Mouse (Mus musculus): Measurements from ENCODE around the gene Cirbp. TPM values are rescaled to one million over a fixed set of nuclear protein-coding genes. Genes with fewer than 3 reads are reported as not detected.

Cirbp gene
- polyA plus RNA-seq, 1 experiment = 50.2 TPM

DNA sequence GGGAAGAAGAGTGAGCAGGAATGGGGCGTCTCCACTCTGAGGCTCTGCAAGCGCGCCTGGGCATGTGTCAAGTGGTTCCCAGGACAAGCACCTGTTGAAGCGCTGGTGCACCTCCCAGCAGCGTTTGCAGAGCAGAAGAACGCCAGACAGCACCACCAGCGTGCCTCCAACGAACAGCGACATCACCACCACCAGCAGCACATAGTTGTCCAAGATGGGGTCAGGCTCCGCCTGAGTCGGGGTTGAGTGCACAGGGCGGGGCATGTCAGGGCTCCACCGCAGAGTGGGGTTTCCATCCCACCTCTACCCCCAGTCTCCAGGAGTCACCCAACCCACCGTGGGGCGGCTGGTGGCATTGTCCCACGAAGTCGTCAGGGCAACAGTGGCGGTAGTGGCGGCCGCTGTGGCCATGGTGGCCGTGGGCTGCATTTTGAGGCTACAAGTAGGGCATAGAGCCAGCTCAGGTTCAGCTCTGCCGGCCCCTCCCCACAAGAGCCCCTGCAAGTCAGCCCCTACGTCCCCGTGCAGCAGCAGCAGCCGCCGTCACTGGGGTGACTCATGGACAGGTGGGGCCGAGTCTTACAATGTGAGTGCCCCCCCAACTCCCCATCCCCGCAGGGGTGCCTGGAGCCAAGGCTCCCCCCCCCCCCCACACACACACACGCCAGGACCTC, 28.7 kb upstream of the Cirbp start:
- TF ChIP-seq POLR2A (IDR thresholded peaks at IDR 0.05; ENCODE audit: low read depth, low read length) (no peak), CTCF (IDR thresholded peaks at IDR 0.05; ENCODE audit: borderline replicate concordance, insufficient read depth, low read length) (no peak)
- Histone ChIP-seq H3K4me3 (ENCODE audit: insufficient read depth, low read length) (no peak overlapping the region), H3K27ac (ENCODE audit: insufficient read depth, low read length) (no peak overlapping the region), H3K4me1 (ENCODE audit: control insufficient read depth, insufficient read depth, low read length) (0 out of 2 replicates have a peak, but pooled peaks cover 2% of the 10 kb centered on the region)

DNA sequence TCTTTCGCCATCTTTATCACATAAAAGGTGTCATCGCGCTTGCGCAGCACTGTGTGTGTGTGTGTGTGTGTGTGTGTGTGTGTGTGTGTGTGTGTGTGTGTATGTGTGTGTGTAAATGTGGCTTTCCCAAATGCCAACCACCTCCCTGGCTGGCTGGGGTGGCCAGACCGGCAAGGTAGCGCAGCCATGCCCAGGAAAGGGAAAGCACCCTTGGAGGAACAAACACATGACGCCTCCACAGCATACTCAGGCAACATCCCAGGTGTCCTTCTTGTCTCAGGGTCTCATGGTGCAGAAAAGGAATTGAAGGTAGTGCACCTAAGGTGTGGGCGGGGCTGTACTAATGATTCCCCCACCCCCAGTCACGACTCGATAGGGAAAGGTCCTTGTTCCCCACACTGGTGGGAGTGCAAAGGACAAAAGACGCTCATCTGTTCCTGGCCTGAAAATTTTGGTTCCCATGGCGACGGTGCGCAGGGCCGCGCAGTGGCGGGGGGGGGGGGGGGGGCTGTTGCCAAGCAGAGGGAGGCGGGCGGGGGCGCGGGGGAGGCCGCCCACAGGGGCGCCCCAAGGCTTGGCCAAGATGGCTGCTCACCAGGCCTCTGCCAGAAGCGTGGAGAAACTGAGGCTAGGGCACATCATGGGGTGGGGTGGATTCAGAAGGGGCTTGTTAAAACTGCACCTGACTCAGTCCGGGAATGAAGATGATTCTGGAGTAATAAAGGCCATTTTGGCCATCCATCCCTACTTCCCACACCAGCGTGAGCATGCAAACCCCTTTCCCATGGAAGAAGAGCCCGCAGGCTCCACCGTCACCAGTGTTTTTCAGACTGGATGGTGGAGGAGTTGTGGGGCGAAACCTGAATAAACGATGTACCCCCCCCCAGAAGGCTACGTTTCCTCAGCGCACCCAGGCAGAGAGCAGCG, 27.9 kb upstream of the Cirbp start:
- 0 out of 2 replicates have a peak, but pooled peaks cover 2% of the 10 kb centered on the region for H3K4me1 ChIP-seq (ENCODE audit: control insufficient read depth, insufficient read depth, low read length)
- H3K4me3 ChIP-seq (ENCODE audit: insufficient read depth, low read length) = peak overlapping the region; percentile 83
- TF ChIP-seq CTCF (IDR thresholded peaks at IDR 0.05; ENCODE audit: borderline replicate concordance, insufficient read depth, low read length) = no peak
- peak; percentile 8; the same call in 1 of the 2 replicates for TF ChIP-seq POLR2A (IDR thresholded peaks at IDR 0.05; ENCODE audit: low read depth, low read length)
- 0 out of 2 replicates have a peak overlapping the region, but pooled peaks have one; percentile 22 for H3K27ac ChIP-seq (ENCODE audit: insufficient read depth, low read length)

DNA sequence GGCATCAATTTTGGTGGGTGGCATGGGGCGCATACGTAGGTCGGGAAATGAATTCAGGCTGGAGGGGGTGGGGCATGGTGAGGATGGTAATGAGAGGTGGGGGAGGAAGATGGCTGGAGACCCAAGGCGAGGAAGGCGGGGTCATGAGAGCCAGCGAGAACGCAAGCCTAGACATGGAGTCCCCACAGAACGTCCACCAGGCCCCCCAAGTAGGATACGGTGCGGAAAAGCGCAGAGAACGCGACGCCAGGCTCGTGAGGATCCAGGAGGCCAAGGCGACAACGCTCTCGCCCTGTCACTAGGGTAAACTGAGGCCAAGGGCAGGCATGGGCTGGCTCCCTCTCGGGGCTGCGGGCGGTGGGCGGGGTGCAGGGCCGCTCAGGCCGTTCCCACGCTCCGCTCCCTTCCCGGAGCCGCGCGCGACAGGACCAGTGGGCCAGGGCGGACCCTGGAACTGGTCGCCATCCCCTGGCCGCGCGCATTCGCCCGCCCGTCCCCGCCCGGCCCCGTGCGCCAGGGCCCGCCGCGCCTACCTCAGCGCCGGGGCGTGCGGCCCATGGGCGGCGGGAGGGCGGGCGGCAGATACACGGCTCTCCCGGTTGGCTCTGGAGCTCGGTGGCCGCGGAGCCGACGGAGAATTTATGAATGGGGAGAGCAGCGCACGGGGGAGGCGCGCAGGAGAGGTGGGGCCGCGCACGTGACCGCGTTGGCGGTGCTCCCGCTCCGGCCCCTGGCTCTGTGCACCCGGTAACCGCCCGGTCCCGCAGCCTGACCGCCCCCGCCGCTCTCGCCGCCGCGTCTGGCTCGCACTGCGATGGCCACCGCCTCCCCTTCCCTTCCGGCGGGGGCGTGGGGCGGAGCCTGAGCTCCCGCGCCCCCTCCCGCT, 27.0 kb upstream of the Cirbp start, which contains the start of gene Atp5d:
TSS of gene Atp5d (plus strand) at position 80 of the 886 bp plus-strand sequence.
- H3K4me1 ChIP-seq (ENCODE audit: control insufficient read depth, insufficient read depth, low read length) = 0 out of 2 replicates have a peak, but pooled peaks cover 2% of the 10 kb centered on the region

DNA sequence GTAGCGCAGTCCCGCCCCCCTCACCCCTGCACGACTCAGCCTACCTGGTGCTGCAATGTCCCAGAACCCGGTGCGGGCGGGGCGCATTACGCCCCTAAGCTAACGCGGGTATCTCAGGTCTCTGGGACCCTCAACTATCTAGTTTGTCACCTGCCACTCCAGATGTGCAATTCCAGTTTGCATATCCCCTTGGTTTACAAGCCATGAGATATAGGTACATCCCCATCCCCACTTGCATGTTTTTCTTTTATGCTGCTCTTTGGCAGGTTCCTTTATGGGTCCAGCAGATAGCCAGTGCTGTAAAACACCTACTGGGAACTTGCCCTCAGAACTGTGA, 26.4 kb upstream of the Cirbp start:
- H3K27ac ChIP-seq (ENCODE audit: insufficient read depth, low read length) = no peak overlapping the region
- H3K4me1 ChIP-seq (ENCODE audit: control insufficient read depth, insufficient read depth, low read length) = 0 out of 2 replicates have a peak, but pooled peaks cover 2% of the 10 kb centered on the region
- H3K4me3 ChIP-seq (ENCODE audit: insufficient read depth, low read length) = peak overlapping the region; percentile 83; the same call in 1 of the 2 replicates
- no peak for TF ChIP-seq CTCF (IDR thresholded peaks at IDR 0.05; ENCODE audit: borderline replicate concordance, insufficient read depth, low read length)
- TF ChIP-seq POLR2A (IDR thresholded peaks at IDR 0.05; ENCODE audit: low read depth, low read length) = no peak

More for the DNA sequence above, 27.0 kb upstream of the Cirbp start, which contains the start of gene Atp5d:
- peak within 1 kb of the TSS; percentile 60 for H3K27ac ChIP-seq (ENCODE audit: insufficient read depth, low read length)
- peak; percentile 74 for TF ChIP-seq POLR2A (IDR thresholded peaks at IDR 0.05; ENCODE audit: low read depth, low read length)
- TF ChIP-seq CTCF (IDR thresholded peaks at IDR 0.05; ENCODE audit: borderline replicate concordance, insufficient read depth, low read length) = no peak
- peak within 1 kb of the TSS; percentile 83 for H3K4me3 ChIP-seq (ENCODE audit: insufficient read depth, low read length)

DNA sequence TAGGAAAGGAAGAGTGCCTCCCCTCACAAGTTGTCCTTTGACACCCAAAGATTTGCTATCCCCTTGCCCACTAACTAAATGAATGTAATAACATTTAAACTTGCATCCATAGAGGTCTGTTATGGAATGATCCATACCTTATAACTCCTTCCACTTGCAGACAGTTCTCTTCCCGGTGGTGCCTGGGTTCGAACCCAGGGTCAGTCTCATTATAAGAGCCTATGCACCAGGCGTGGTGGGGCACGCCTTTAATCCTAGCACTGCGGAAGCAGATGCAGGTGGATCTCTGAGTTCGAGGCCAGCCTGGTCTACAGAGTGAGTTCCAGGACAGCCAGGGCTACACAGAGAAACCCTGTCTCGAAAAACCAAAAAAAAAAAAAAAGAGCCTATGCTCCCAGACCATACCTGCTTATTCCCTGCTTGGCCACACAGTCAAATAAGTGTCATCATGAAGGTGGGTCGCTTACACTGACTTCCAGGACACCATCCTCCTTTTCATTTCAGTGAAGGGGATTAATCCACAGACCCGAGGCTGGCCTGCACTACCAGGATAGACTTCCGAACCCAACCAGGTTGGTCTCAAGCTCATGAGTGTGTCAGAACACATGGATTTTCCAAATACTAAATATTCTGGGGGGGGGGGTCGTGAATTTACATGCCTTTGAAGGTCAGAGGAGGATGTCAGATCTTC, 25.7 kb upstream of the Cirbp start:
- no peak for TF ChIP-seq POLR2A (IDR thresholded peaks at IDR 0.05; ENCODE audit: low read depth, low read length)
- no peak for TF ChIP-seq CTCF (IDR thresholded peaks at IDR 0.05; ENCODE audit: borderline replicate concordance, insufficient read depth, low read length)
- Histone ChIP-seq H3K27ac (ENCODE audit: insufficient read depth, low read length) (no peak overlapping the region), H3K4me3 (ENCODE audit: insufficient read depth, low read length) (no peak overlapping the region), H3K4me1 (ENCODE audit: control insufficient read depth, insufficient read depth, low read length) (0 out of 2 replicates have a peak, but pooled peaks cover 2% of the 10 kb centered on the region)

DNA sequence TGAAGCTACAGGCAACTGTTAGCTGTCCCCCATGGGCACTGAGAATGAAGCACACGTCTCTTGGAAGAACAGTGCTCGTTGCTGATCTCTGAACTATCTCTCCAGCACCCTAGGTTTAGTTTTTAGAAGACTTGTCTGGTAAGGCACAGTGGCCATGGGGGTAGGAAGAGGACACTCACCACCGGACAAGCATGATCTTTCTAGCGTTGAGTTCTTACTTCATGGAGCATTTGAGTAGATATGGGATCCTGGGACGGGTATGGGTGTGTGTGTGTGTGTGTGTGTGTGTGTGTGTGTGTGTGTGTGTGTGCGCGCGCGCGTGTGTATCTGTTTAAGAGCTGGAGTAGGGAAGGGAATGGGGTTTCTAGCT, 25.1 kb upstream of the Cirbp start, which contains the start of gene Cbarp:
TSS of gene Cbarp (minus strand) at position 170 of the 370 bp plus-strand sequence.
- peak within 1 kb of the TSS; percentile 81 for H3K27ac ChIP-seq (ENCODE audit: insufficient read depth, low read length)
- H3K4me1 ChIP-seq (ENCODE audit: control insufficient read depth, insufficient read depth, low read length) = 0 out of 2 replicates have a peak, but pooled peaks cover 2% of the 10 kb centered on the region
- TF ChIP-seq POLR2A (IDR thresholded peaks at IDR 0.05; ENCODE audit: low read depth, low read length) (no peak), CTCF (IDR thresholded peaks at IDR 0.05; ENCODE audit: borderline replicate concordance, insufficient read depth, low read length) (no peak)
- peak within 1 kb of the TSS; percentile 25 for H3K4me3 ChIP-seq (ENCODE audit: insufficient read depth, low read length)

DNA sequence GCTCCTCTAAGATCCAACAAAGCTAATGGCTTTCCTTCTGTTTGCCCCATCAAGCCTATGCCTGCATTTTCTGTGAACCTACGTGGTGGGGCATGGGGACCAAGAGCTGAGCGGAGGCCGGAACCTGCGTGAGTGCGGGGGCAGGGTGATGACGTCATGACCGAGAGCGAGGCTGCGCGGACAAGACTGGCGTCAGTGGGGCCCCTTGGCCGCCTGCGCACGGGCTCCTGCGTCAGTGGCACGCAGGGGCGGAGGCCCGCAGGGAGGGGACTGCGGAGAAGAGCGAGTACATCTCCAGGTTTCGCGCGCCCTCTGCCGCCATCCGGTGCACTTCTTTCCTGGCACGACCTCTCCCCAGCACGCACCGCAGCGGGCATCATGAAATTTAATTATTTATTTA, 24.5 kb upstream of the Cirbp start:
- TF ChIP-seq POLR2A (IDR thresholded peaks at IDR 0.05; ENCODE audit: low read depth, low read length) = peak; percentile 64
- TF ChIP-seq CTCF (IDR thresholded peaks at IDR 0.05; ENCODE audit: borderline replicate concordance, insufficient read depth, low read length) = peak; percentile 83
- Histone ChIP-seq H3K4me3 (ENCODE audit: insufficient read depth, low read length) (peak overlapping the region; percentile 25), H3K4me1 (ENCODE audit: control insufficient read depth, insufficient read depth, low read length) (0 out of 2 replicates have a peak, but pooled peaks cover 2% of the 10 kb centered on the region), H3K27ac (ENCODE audit: insufficient read depth, low read length) (peak overlapping the region; percentile 81)

DNA sequence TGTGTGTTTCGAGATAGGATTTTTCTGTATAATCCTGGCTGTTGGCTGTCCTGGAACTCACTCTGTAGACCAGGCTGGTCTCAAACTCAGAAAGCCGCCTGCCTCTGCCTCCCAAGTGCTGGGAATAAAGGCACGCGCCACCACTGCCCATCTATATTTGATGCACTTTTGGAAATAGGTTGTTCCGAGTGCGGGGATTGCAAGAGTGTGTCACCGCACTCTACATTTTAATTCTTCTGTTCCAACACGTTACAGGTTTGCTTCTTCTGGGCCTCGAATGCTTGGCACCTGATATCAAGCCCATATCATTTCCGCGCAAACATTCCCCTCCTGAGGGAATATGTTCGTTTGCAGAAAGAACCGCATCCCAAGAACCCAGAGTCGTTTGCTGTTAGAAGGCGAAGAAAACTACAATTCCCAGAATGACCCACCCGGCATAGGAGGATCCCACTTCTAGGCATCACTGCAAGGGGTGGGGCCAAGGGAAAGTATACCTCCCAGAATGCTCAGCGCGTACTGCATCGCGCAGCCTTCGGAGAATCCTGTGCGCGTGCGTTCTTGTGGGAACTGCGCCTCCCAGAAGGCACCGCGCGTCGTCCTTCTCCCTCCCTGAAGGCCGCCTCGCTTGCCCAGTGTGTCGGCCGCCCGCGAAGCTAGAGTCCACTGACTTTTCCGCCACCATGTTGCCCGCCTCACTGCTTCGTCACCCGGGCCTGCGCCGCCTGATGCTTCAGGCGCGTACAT, 23.8 kb upstream of the Cirbp start:
- Histone ChIP-seq H3K4me1 (ENCODE audit: control insufficient read depth, insufficient read depth, low read length) (peaks cover 4% of the 10 kb centered on the region; the same call in 1 of the 2 replicates), H3K4me3 (ENCODE audit: insufficient read depth, low read length) (peak overlapping the region; percentile 83), H3K27ac (ENCODE audit: insufficient read depth, low read length) (peak overlapping the region; percentile 76)
- TF ChIP-seq POLR2A (IDR thresholded peaks at IDR 0.05; ENCODE audit: low read depth, low read length) (peak; percentile 84), CTCF (IDR thresholded peaks at IDR 0.05; ENCODE audit: borderline replicate concordance, insufficient read depth, low read length) (no peak)
